Mouse (Mus musculus) CH12.LX (cell line): Measurements from ENCODE around the gene Zbtb8b.

Source experiments
- EP300 ChIP-seq: IDR thresholded peaks from 2 replicates; pipeline ENCODE4 v1.6.1; 2011; ENCODE audit warnings: low read length, improper control_type of control experiment
- POLR2A ChIP-seq: IDR thresholded peaks from 2 replicates; pipeline ENCODE4 v1.6.1; 2011; ENCODE audit warnings: low read depth, mild to moderate bottlenecking, improper control_type of control experiment, low read length
- RAD21 ChIP-seq: IDR thresholded peaks from 2 replicates; pipeline ENCODE4 v1.6.1; 2011; ENCODE audit warnings: low read depth, mild to moderate bottlenecking, low read length, improper control_type of control experiment, moderate library complexity
- TCF12 ChIP-seq: IDR thresholded peaks from 2 replicates; pipeline ENCODE4 v1.6.1; 2014; ENCODE audit warnings: low read depth, mild to moderate bottlenecking, inconsistent platforms, low read length, improper control_type of control experiment

DNA sequence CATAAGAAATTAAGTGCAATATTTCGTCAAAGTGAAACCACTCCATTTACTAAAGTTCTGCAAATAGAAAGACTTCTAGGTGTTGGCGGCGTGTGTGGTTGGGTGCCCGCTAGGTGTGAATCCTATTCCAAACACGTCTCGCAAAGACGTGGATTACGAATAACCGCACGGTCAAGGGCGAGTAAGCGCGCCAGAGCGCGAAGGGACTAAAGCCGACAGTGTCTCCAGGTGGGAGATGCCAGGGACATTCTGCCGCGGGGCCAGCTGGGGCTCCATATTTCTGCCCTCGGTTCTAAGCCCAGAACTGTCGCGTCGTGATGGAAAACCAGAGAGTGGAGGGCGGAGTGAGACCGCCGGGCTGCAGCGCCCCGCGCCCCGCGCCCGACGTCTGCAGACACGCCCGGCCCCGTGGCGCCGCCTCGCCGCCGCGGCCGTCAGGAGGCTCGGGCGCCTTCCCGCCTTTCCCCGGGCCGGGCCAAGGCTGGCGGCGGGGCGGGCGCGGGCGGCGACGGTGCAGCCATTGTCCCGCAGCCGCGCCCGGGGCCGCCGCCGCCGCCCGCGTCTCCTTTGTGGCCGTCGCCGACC, 63.6 kb downstream of the Zbtb8b start:
- TF ChIP-seq TCF12 (no peak), POLR2A (no peak), RAD21 (no peak), EP300 (no peak)
